Mouse (Mus musculus) heart, adult 2 months (tissue): ENCODE measurements around the gene Parp6. TPM values are rescaled to one million over a fixed set of nuclear protein-coding genes. Genes with fewer than 3 reads are reported as not detected.

Source experiments
- DNase-seq, 2 experiments: peaks; one replicate each; pipeline ENCODE4 v3.0.0; 2021
- H3K27ac ChIP-seq: fragments of 200-600 bp; 2 replicates; pipeline ENCODE4 v1.8.1; 2022
- H3K27me3 ChIP-seq: fragments of 200-500 bp; 2 replicates; pipeline ENCODE4 v1.6.1; 2012; ENCODE audit warnings: mild to moderate bottlenecking, low read length, inconsistent platforms, mixed read lengths; ENCODE audit not compliant: control insufficient read depth, insufficient read depth
- H3K36me3 ChIP-seq: fragments of 200-500 bp; 2 replicates; pipeline ENCODE4 v1.6.1; 2012; ENCODE audit warnings: low read length, inconsistent platforms; ENCODE audit not compliant: control insufficient read depth, insufficient read depth
- H3K4me1 ChIP-seq: fragments of 200-500 bp; 2 replicates; pipeline ENCODE4 v1.6.1; 2011; ENCODE audit warnings: low read length; ENCODE audit not compliant: control insufficient read depth, insufficient read depth
- H3K4me3 ChIP-seq: fragments of 200-600 bp; 2 replicates; pipeline ENCODE4 v1.8.1; 2022
- H3K79me2 ChIP-seq: fragments of 200-500 bp; replicated peaks from 2 replicates; pipeline ENCODE4 v1.6.1; 2012; ENCODE audit warnings: mild to moderate bottlenecking, inconsistent platforms, low read length, moderate library complexity, mixed read lengths; ENCODE audit not compliant: control insufficient read depth, insufficient read depth
- H3K9ac ChIP-seq: fragments of 200-500 bp; 2 replicates; pipeline ENCODE4 v1.6.1; 2012; ENCODE audit warnings: low read depth, mild to moderate bottlenecking, control low read depth, inconsistent platforms, low read length, mixed read lengths
- CTCF ChIP-seq: fragments of 200-600 bp; IDR thresholded peaks from 2 replicates; pipeline ENCODE4 v1.8.1; 2022; ENCODE audit warnings: antibody characterized with exemption, mild to moderate bottlenecking, moderate library complexity
- EP300 ChIP-seq: fragments of 200-500 bp; IDR thresholded peaks from 2 replicates; pipeline ENCODE4 v1.6.1; 2011; ENCODE audit warnings: low read depth, low read length, control low read depth; ENCODE audit not compliant: insufficient read depth
- POLR2A ChIP-seq: fragments of 200-500 bp; IDR thresholded peaks from 2 replicates; pipeline ENCODE4 v1.6.1; 2011; ENCODE audit warnings: mild to moderate bottlenecking, low read depth, low read length, control low read depth; ENCODE audit not compliant: insufficient read depth
- WGBS: fragments of 180-500 bp; shearing (Covaris S2); methylation state at CpG from one replicate; pipeline ENCODE4 v1.1.7; 2018; 5-methylcytosine and 5-hydroxymethylcytosine counted together
- intact Hi-C: fragments of 180-260 bp; cut with DNase I; formaldehyde crosslinking; loops from one replicate; pipeline ENCODE4 v1.15.1; 2025
- polyA plus RNA-seq: library from polyadenylated mRNA; depleted of rRNA; stranded (reverse); fragments of >200 nt; gene quantifications from 2 replicates; pipeline ENCODE4 v1.2.3, GENCODE M21; 2012; rRNA removed
- total RNA-seq, 2 experiments: library from RNA; stranded (reverse); gene quantifications; 2 replicates each; pipeline ENCODE4 v1.2.3; 2021

Gene Parp6
- total and polyA plus RNA-seq, 3 experiments: 16.4 to 24.2 (median 16.5) TPM

GRCm38 (mm10) chr9:59694571-59695450, 77.7 kb downstream of the Parp6 start:
- Histone ChIP-seq H3K4me3 (no peak overlapping the region), H3K79me2 (no peaks in the 10 kb centered on the region), H3K27me3 (no peaks in the 10 kb centered on the region), H3K4me1 (peaks cover 4% of the 10 kb centered on the region), H3K36me3 (no peaks in the 10 kb centered on the region), H3K9ac (no peak overlapping the region), H3K27ac (no peak overlapping the region)
- intact Hi-C loops: no loop called here
- 54% methylated on average over 16 of the region's 16 CpGs for WGBS
- no peak for DNase-seq
- TF ChIP-seq CTCF (no peak), EP300 (no peak), POLR2A (no peak)

GRCm38 (mm10) chr9:59695451-59695813, 78.3 kb downstream of the Parp6 start:
- no peaks in the 10 kb centered on the region for H3K27me3 ChIP-seq
- 22% methylated on average over 3 of the region's 3 CpGs for WGBS
- no peak for TF ChIP-seq CTCF
- TF ChIP-seq EP300: no peak
- TF ChIP-seq POLR2A: no peak
- intact Hi-C loops: no loop called here
- DNase-seq: peak in 1 of 2 experiments; percentile 22
- no peak overlapping the region for H3K4me3 ChIP-seq
- no peak overlapping the region for H3K9ac ChIP-seq
- no peak overlapping the region for H3K27ac ChIP-seq
- no peaks in the 10 kb centered on the region for H3K79me2 ChIP-seq
- peaks cover 4% of the 10 kb centered on the region for H3K4me1 ChIP-seq
- H3K36me3 ChIP-seq: no peaks in the 10 kb centered on the region

GRCm38 (mm10) chr9:59696381-59696780, 79.3 kb downstream of the Parp6 start:
- intact Hi-C loops: no loop called here
- no peak overlapping the region for H3K27ac ChIP-seq
- H3K79me2 ChIP-seq: no peaks in the 10 kb centered on the region
- no peak overlapping the region for H3K9ac ChIP-seq
- H3K4me3 ChIP-seq: no peak overlapping the region
- peaks cover 4% of the 10 kb centered on the region for H3K4me1 ChIP-seq
- TF ChIP-seq CTCF (no peak), EP300 (no peak), POLR2A (no peak)
- 83% methylated on average over 3 of the region's 3 CpGs for WGBS
- H3K36me3 ChIP-seq: no peaks in the 10 kb centered on the region
- DNase-seq: no peak
- H3K27me3 ChIP-seq: no peaks in the 10 kb centered on the region

Other genes starting within 250 kb of the Parp6 start
- gene Arih1, start 130.7 kb upstream of the Parp6 start, total RNA-seq: 10 to 100 TPM; 79.2 to 88.7 TPM
- gene Arih1, start 130.7 kb upstream of the Parp6 start, polyA plus RNA-seq: 15.8 and 36.9 TPM in 2 replicates
- gene Hexa, start 77.7 kb upstream of the Parp6 start, total RNA-seq: 10 to 100 TPM; 46.9 to 51.7 TPM
- gene Hexa, start 77.7 kb upstream of the Parp6 start, polyA plus RNA-seq: 50.6 and 64.4 TPM in 2 replicates
- under 1 TPM; 0.37 to 0.84 TPM for gene Tmem202, start 77.4 kb upstream of the Parp6 start, total RNA-seq
- gene Tmem202, start 77.4 kb upstream of the Parp6 start, polyA plus RNA-seq: 0.16 and 0.29 TPM in 2 replicates
- not detected for gene Celf6, start 39.4 kb upstream of the Parp6 start, total RNA-seq
- 0.18 TPM in 1 of 2 replicates, not detected in the other for gene Celf6, start 39.4 kb upstream of the Parp6 start, polyA plus RNA-seq
- 1,000 to 10,000 TPM; 1,073 to 1,081 TPM for gene Pkm, start 39.1 kb downstream of the Parp6 start, total RNA-seq
- gene Pkm, start 39.1 kb downstream of the Parp6 start, polyA plus RNA-seq: 1,773 and 1,838 TPM in 2 replicates
- not detected for gene Gramd2, start 62.9 kb downstream of the Parp6 start, total RNA-seq
- 0.26 and 1.3 TPM in 2 replicates for gene Gramd2, start 62.9 kb downstream of the Parp6 start, polyA plus RNA-seq
- gene Senp8, start 133.4 kb downstream of the Parp6 start, total RNA-seq: 1 to 10 TPM; 8.1 to 8.3 TPM
- 4.2 and 9.9 TPM in 2 replicates for gene Senp8, start 133.4 kb downstream of the Parp6 start, polyA plus RNA-seq
- gene Myo9a, start 133.6 kb downstream of the Parp6 start, total RNA-seq: 10 to 100 TPM; 11.0 to 13.1 TPM
- 1.9 and 6.6 TPM in 2 replicates for gene Myo9a, start 133.6 kb downstream of the Parp6 start, polyA plus RNA-seq